Mouse (Mus musculus) retina, postnatal 1 day (tissue): Measurements from ENCODE around the gene Arl4d.

Experiments
- DNase-seq: peaks from one replicate; pipeline ENCODE4 v3.0.0-alpha.2; 2012

Gene Arl4d

GRCm38 (mm10) chr11:101680634-101681325 is 15.4 kb downstream of the Arl4d start:
- peak; percentile 64 for DNase-seq

GRCm38 (mm10) chr11:101681968-101682367 is 16.6 kb downstream of the Arl4d start:
- DNase-seq = no peak

- no peak for DNase-seq
Observed at GRCm38 (mm10) chr11:101682410-101682960, 17.1 kb downstream of the Arl4d start.

GRCm38 (mm10) chr11:101687351-101688301 is 22.3 kb downstream of the Arl4d start:
- no peak for DNase-seq

GRCm38 (mm10) chr11:101689701-101690113 is 24.4 kb downstream of the Arl4d start:
- no peak for DNase-seq

- DNase-seq = no peak
Observed at GRCm38 (mm10) chr11:101690326-101690725, 25.0 kb downstream of the Arl4d start.

- DNase-seq = peak; percentile 58
Observed at GRCm38 (mm10) chr11:101695906-101696661, 30.7 kb downstream of the Arl4d start.

- no peak for DNase-seq
Observed at GRCm38 (mm10) chr11:101697156-101697861, 32.0 kb downstream of the Arl4d start.

- no peak for DNase-seq
Observed at GRCm38 (mm10) chr11:101698114-101698513, 32.8 kb downstream of the Arl4d start.

GRCm38 (mm10) chr11:101699556-101699955 is 34.2 kb downstream of the Arl4d start:
- no peak for DNase-seq

GRCm38 (mm10) chr11:101699991-101700390 is 34.6 kb downstream of the Arl4d start:
- DNase-seq = no peak

GRCm38 (mm10) chr11:101700446-101700845 is 35.1 kb downstream of the Arl4d start:
- no peak for DNase-seq

GRCm38 (mm10) chr11:101704081-101704480 is 38.7 kb downstream of the Arl4d start:
- no peak for DNase-seq

GRCm38 (mm10) chr11:101706764-101707448 is 41.6 kb downstream of the Arl4d start:
- no peak for DNase-seq

GRCm38 (mm10) chr11:101708482-101708881 is 43.1 kb downstream of the Arl4d start:
- DNase-seq = no peak

- no peak for DNase-seq
Observed at GRCm38 (mm10) chr11:101712811-101713210, 47.5 kb downstream of the Arl4d start.

- no peak for DNase-seq
Observed at GRCm38 (mm10) chr11:101714012-101714411, 48.7 kb downstream of the Arl4d start.
